Mouse (Mus musculus): ENCODE data around the gene Hist1h3h. TPM values are rescaled to one million over a fixed set of nuclear protein-coding genes. Genes with fewer than 3 reads are reported as not detected.
A peak's percentile ranks its signal among the peaks of the same experiment; 100 is the strongest.
"Not testable (repeated sequence)": the region's sequence is repeated elsewhere in the genome, so short reads cannot be mapped to it uniquely, and the experiment has no call there.

Hist1h3h gene
- polyA plus RNA-seq, 1 experiment from 2014 or later, result 30.8 TPM

- H3K27me3 ChIP-seq, result no peaks in the 10 kb centered on the region
- peak overlapping the region; percentile 55 for H3K4me3 ChIP-seq
- peak; percentile 79 for ATAC-seq (ENCODE audit: insufficient number of reproducible peaks, insufficient read depth, low FRiP score, low TSS enrichment)
- peaks cover 12% of the 10 kb centered on the region for H3K4me1 ChIP-seq
- no peaks in the 10 kb centered on the region for H3K36me3 ChIP-seq
- H3K9ac ChIP-seq, result peak overlapping the region; percentile 59
- peak overlapping the region; percentile 63 for H3K4me2 ChIP-seq (replicated peaks)
- peak overlapping the region; percentile 98 for H3K27ac ChIP-seq
- WGBS, result under 1% methylated on average over 21 of the region's 21 CpGs
- H3K9me3 ChIP-seq, result no peaks in the 10 kb centered on the region
Measured at GRCm38 (mm10) chr13:21734010-21734905, 16.8 kb downstream of the Hist1h3h start.

- Histone ChIP-seq H3K27ac (peak within 1 kb of the TSS; percentile 98), H3K9ac (peak within 1 kb of the TSS; percentile 62), H3K4me2 (replicated peaks) (peak within 1 kb of the TSS; percentile 63), H3K4me3 (peak within 1 kb of the TSS; percentile 55), H3K4me1 (peaks cover 12% of the 10 kb centered on the region)
- not testable (repeated sequence) for H3K27me3 ChIP-seq, H3K36me3 ChIP-seq, H3K9me3 ChIP-seq
- peak; percentile 90 for ATAC-seq (ENCODE audit: insufficient number of reproducible peaks, insufficient read depth, low FRiP score, low TSS enrichment)
- WGBS, result under 1% methylated on average over 44 of the region's 56 CpGs
Measured at GRCm38 (mm10) chr13:21734906-21735767, 17.7 kb downstream of the Hist1h3h start, which contains the start of gene Hist1h4j. Gene Hist1h4j (plus strand): TSS chr13:21735064.

GRCm38 (mm10) chr13:21745006-21745405, 27.5 kb downstream of the Hist1h3h start:
- no peaks in the 10 kb centered on the region for H3K36me3 ChIP-seq
- H3K4me2 ChIP-seq (replicated peaks), result no peak overlapping the region
- H3K9me3 ChIP-seq, result no peaks in the 10 kb centered on the region
- WGBS, result 84% methylated on average over 1 of the region's 1 CpGs
- no peak overlapping the region for H3K4me3 ChIP-seq
- no peak overlapping the region for H3K9ac ChIP-seq
- H3K4me1 ChIP-seq, result peaks cover 6% of the 10 kb centered on the region; the same call in 1 of the 2 replicates
- H3K27ac ChIP-seq, result no peak overlapping the region
- H3K27me3 ChIP-seq, result no peaks in the 10 kb centered on the region
- ATAC-seq (ENCODE audit: insufficient number of reproducible peaks, insufficient read depth, low FRiP score, low TSS enrichment), result no peak

- WGBS, result 4% methylated on average over 5 of the region's 5 CpGs
- H3K4me3 ChIP-seq, result peak overlapping the region; percentile 65
- H3K4me1 ChIP-seq, result peaks cover 20% of the 10 kb centered on the region
- ATAC-seq (ENCODE audit: insufficient number of reproducible peaks, insufficient read depth, low FRiP score, low TSS enrichment), result no peak
- H3K9me3 ChIP-seq, result no peaks in the 10 kb centered on the region
- peak overlapping the region; percentile 83 for H3K4me2 ChIP-seq (replicated peaks)
- no peaks in the 10 kb centered on the region for H3K36me3 ChIP-seq
- H3K27me3 ChIP-seq, result no peaks in the 10 kb centered on the region
- peak overlapping the region; percentile 77 for H3K9ac ChIP-seq
- peak overlapping the region; percentile 97 for H3K27ac ChIP-seq
Measured at GRCm38 (mm10) chr13:21749387-21750158, 32.1 kb downstream of the Hist1h3h start.

GRCm38 (mm10) chr13:21750159-21751017, 32.9 kb downstream of the Hist1h3h start, which contains the start of gene Hist1h4k:
Gene Hist1h4k (minus strand): TSS chr13:21750505.
- H3K27me3 ChIP-seq, H3K36me3 ChIP-seq, H3K9me3 ChIP-seq: not testable (repeated sequence)
- Histone ChIP-seq H3K27ac (peak within 1 kb of the TSS; percentile 97), H3K9ac (peak within 1 kb of the TSS; percentile 77), H3K4me2 (replicated peaks) (peak within 1 kb of the TSS; percentile 83), H3K4me3 (peak within 1 kb of the TSS; percentile 65), H3K4me1 (peaks cover 20% of the 10 kb centered on the region)
- ATAC-seq (ENCODE audit: insufficient number of reproducible peaks, insufficient read depth, low FRiP score, low TSS enrichment), result peak; percentile 91
- WGBS, result under 1% methylated on average over 48 of the region's 56 CpGs

- peaks cover 20% of the 10 kb centered on the region for H3K4me1 ChIP-seq
- no peak overlapping the region for H3K4me3 ChIP-seq
- no peaks in the 10 kb centered on the region for H3K9me3 ChIP-seq
- H3K4me2 ChIP-seq (replicated peaks), result no peak overlapping the region
- H3K27ac ChIP-seq, result peak overlapping the region; percentile 96
- no peaks in the 10 kb centered on the region for H3K27me3 ChIP-seq
- no peaks in the 10 kb centered on the region for H3K36me3 ChIP-seq
- no peak for ATAC-seq (ENCODE audit: insufficient number of reproducible peaks, insufficient read depth, low FRiP score, low TSS enrichment)
- H3K9ac ChIP-seq, result no peak overlapping the region
Measured at GRCm38 (mm10) chr13:21751417-21751816, 34.0 kb downstream of the Hist1h3h start.

- H3K27me3 ChIP-seq, result no peaks in the 10 kb centered on the region
- H3K9ac ChIP-seq, result no peak overlapping the region
Measured at GRCm38 (mm10) chr13:21751827-21752226, 34.4 kb downstream of the Hist1h3h start.

GRCm38 (mm10) chr13:21752356-21752755, 34.9 kb downstream of the Hist1h3h start:
- Histone ChIP-seq H3K4me2 (replicated peaks) (peak overlapping the region; percentile 69), H3K27me3 (no peaks in the 10 kb centered on the region), H3K9ac (no peak overlapping the region), H3K27ac (peak overlapping the region; percentile 96), H3K4me1 (peaks cover 19% of the 10 kb centered on the region), H3K36me3 (no peaks in the 10 kb centered on the region), H3K4me3 (no peak overlapping the region), H3K9me3 (no peaks in the 10 kb centered on the region)
- ATAC-seq (ENCODE audit: insufficient number of reproducible peaks, insufficient read depth, low FRiP score, low TSS enrichment), result no peak
- WGBS, result 40% methylated on average over 3 of the region's 3 CpGs

More at GRCm38 (mm10) chr13:21751827-21752226, 34.4 kb downstream of the Hist1h3h start:
- H3K4me2 ChIP-seq (replicated peaks), result no peak overlapping the region; the same call in 1 of the 2 replicates
- H3K4me3 ChIP-seq, result no peak overlapping the region
- no peaks in the 10 kb centered on the region for H3K9me3 ChIP-seq
- peak overlapping the region; percentile 96 for H3K27ac ChIP-seq
- no peaks in the 10 kb centered on the region for H3K36me3 ChIP-seq
- ATAC-seq (ENCODE audit: insufficient number of reproducible peaks, insufficient read depth, low FRiP score, low TSS enrichment), result no peak
- H3K4me1 ChIP-seq, result peaks cover 20% of the 10 kb centered on the region
- 74% methylated on average over 3 of the region's 3 CpGs for WGBS

- peak overlapping the region; percentile 96 for H3K27ac ChIP-seq
- peak overlapping the region; percentile 46 for H3K4me3 ChIP-seq
- H3K36me3 ChIP-seq, result no peaks in the 10 kb centered on the region
- no peaks in the 10 kb centered on the region for H3K9me3 ChIP-seq
- peak overlapping the region; percentile 69 for H3K4me2 ChIP-seq (replicated peaks)
- H3K9ac ChIP-seq, result peak overlapping the region; percentile 49
- H3K4me1 ChIP-seq, result peaks cover 16% of the 10 kb centered on the region
- ATAC-seq (ENCODE audit: insufficient number of reproducible peaks, insufficient read depth, low FRiP score, low TSS enrichment), result no peak
- no peaks in the 10 kb centered on the region for H3K27me3 ChIP-seq
- 3% methylated on average over 10 of the region's 10 CpGs for WGBS
Measured at GRCm38 (mm10) chr13:21753051-21753523, 35.6 kb downstream of the Hist1h3h start.

- H3K27me3 ChIP-seq, H3K36me3 ChIP-seq, H3K9me3 ChIP-seq: not testable (repeated sequence)
- peak within 1 kb of the TSS; percentile 69 for H3K4me2 ChIP-seq (replicated peaks)
- peaks cover 16% of the 10 kb centered on the region for H3K4me1 ChIP-seq
- ATAC-seq (ENCODE audit: insufficient number of reproducible peaks, insufficient read depth, low FRiP score, low TSS enrichment), result peak; percentile 96
- WGBS, result under 1% methylated on average over 26 of the region's 50 CpGs
- peak within 1 kb of the TSS; percentile 46 for H3K4me3 ChIP-seq
- H3K27ac ChIP-seq, result peak within 1 kb of the TSS; percentile 96
- peak within 1 kb of the TSS; percentile 66 for H3K9ac ChIP-seq
Measured at GRCm38 (mm10) chr13:21753524-21754285, 36.2 kb downstream of the Hist1h3h start, which contains the start of the genes Hist1h2ak and Hist1h2bn. Gene Hist1h2ak (minus strand): TSS chr13:21753827. Gene Hist1h2bn (plus strand): TSS chr13:21754123.

Data from embryonic facial prominence, embryonic 12.5 days (tissue).